Mouse (Mus musculus) cerebellum, adult 2 months (tissue): Measurements from ENCODE around the gene Slc25a16. TPM values are rescaled to one million over a fixed set of nuclear protein-coding genes. Genes with fewer than 3 reads are reported as not detected.

ENCODE experiments used
- DNase-seq, 2 experiments: peaks; one replicate each; pipeline ENCODE4 v3.0.0; 2021
- H3K27ac ChIP-seq: fragments of 200-500 bp; 2 replicates; pipeline ENCODE4 v1.5.1; 2012; ENCODE audit warnings: low read length, control low read depth, inconsistent platforms; ENCODE audit not compliant: insufficient read depth
- H3K27me3 ChIP-seq: fragments of 200-500 bp; 2 replicates; pipeline ENCODE4 v1.6.1; 2012; ENCODE audit warnings: inconsistent platforms, mild to moderate bottlenecking, low read length, moderate library complexity; ENCODE audit not compliant: control insufficient read depth, insufficient read depth
- H3K4me1 ChIP-seq: fragments of 200-500 bp; 2 replicates; pipeline ENCODE4 v1.6.1; 2011; ENCODE audit warnings: low read length; ENCODE audit not compliant: control insufficient read depth, insufficient read depth
- H3K4me3 ChIP-seq: fragments of 200-500 bp; replicated peaks from 2 replicates; pipeline ENCODE3; 2011; ENCODE audit warnings: mild to moderate bottlenecking, low read depth, low read length, control low read depth; ENCODE audit not compliant: insufficient read depth
- CTCF ChIP-seq: fragments of 200-500 bp; IDR thresholded peaks from 2 replicates; pipeline ENCODE4 v1.5.1; 2011; ENCODE audit warnings: low read depth, mild to moderate bottlenecking, control low read depth, low read length, moderate library complexity, borderline replicate concordance; ENCODE audit not compliant: insufficient read depth
- POLR2A ChIP-seq: fragments of 200-500 bp; IDR thresholded peaks from 2 replicates; pipeline ENCODE4 v1.6.1; 2011; ENCODE audit warnings: low read length, control low read depth, borderline replicate concordance; ENCODE audit not compliant: insufficient read depth
- WGBS: fragments of 180-500 bp; shearing (Covaris S2); methylation state at CpG from one replicate; pipeline ENCODE4 v1.1.7; 2018; 5-methylcytosine and 5-hydroxymethylcytosine counted together
- polyA plus RNA-seq: library from polyadenylated mRNA; depleted of rRNA; stranded (reverse); fragments of >200 nt; gene quantifications from 2 replicates; pipeline ENCODE4 v1.2.3, GENCODE M21; 2012

Gene Slc25a16
- polyA plus RNA-seq, 1 experiment = 27.0 TPM

- H3K27ac ChIP-seq = no peak overlapping the region
- WGBS = 95% methylated on average over 11 of the region's 11 CpGs
- no peak for DNase-seq
- 0 out of 2 replicates have a peak, but pooled peaks cover 4% of the 10 kb centered on the region for H3K4me1 ChIP-seq
- no peak overlapping the region for H3K4me3 ChIP-seq
- TF ChIP-seq POLR2A = no peak
- no peak for TF ChIP-seq CTCF
- H3K27me3 ChIP-seq = no peaks in the 10 kb centered on the region
These were observed 45.4 kb downstream of the Slc25a16 start for GRCm38 (mm10) chr10:62965796-62966195.

GRCm38 (mm10) chr10:62966291-62966690, 45.9 kb downstream of the Slc25a16 start:
- TF ChIP-seq POLR2A (no peak), CTCF (no peak)
- Histone ChIP-seq H3K27ac (no peak overlapping the region), H3K4me1 (0 out of 2 replicates have a peak, but pooled peaks cover 4% of the 10 kb centered on the region), H3K4me3 (no peak overlapping the region), H3K27me3 (no peaks in the 10 kb centered on the region)
- 88% methylated on average over 15 of the region's 15 CpGs for WGBS
- DNase-seq = peak; percentile 32 to 36

- Histone ChIP-seq H3K4me3 (no peak overlapping the region), H3K4me1 (0 out of 2 replicates have a peak, but pooled peaks cover 4% of the 10 kb centered on the region), H3K27me3 (no peaks in the 10 kb centered on the region), H3K27ac (no peak overlapping the region)
- peak; percentile 56 to 68 for DNase-seq
- TF ChIP-seq POLR2A (no peak), CTCF (peak; percentile 49; the same call in 1 of the 2 replicates)
- WGBS = 10% methylated on average over 16 of the region's 16 CpGs
These were observed 51.4 kb downstream of the Slc25a16 start for GRCm38 (mm10) chr10:62971821-62972220.

- Histone ChIP-seq H3K4me3 (peak overlapping the region; percentile 61), H3K27ac (peak overlapping the region; percentile 71), H3K4me1 (peaks cover 7% of the 10 kb centered on the region), H3K27me3 (no peaks in the 10 kb centered on the region)
- DNase-seq = no peak
- no peak for TF ChIP-seq CTCF
- TF ChIP-seq POLR2A = no peak
- WGBS = 7% methylated on average over 10 of the region's 10 CpGs
These were observed 59.2 kb downstream of the Slc25a16 start for GRCm38 (mm10) chr10:62979667-62980038.

- peak within 1 kb of the TSS; percentile 77 for H3K4me3 ChIP-seq
- peak within 1 kb of the TSS; percentile 71 for H3K27ac ChIP-seq
- H3K4me1 ChIP-seq = peaks cover 9% of the 10 kb centered on the region
- H3K27me3 ChIP-seq = no peaks in the 10 kb centered on the region
- DNase-seq = peak; percentile 95 to 96
- peak; percentile 59 for TF ChIP-seq CTCF
- peak; percentile 78; the same call in 1 of the 2 replicates for TF ChIP-seq POLR2A
- WGBS = under 1% methylated on average over 77 of the region's 77 CpGs
These were observed 59.9 kb downstream of the Slc25a16 start, which contains the start of gene Rufy2 for GRCm38 (mm10) chr10:62980039-62980954. Rufy2 (plus strand) TSS chr10:62980223.

GRCm38 (mm10) chr10:62984072-62984471, 63.6 kb downstream of the Slc25a16 start:
- Histone ChIP-seq H3K27ac (no peak overlapping the region), H3K4me1 (peaks cover 9% of the 10 kb centered on the region), H3K27me3 (no peaks in the 10 kb centered on the region), H3K4me3 (no peak overlapping the region)
- no peak for DNase-seq
- TF ChIP-seq CTCF (no peak), POLR2A (no peak)
- 88% methylated on average over 11 of the region's 11 CpGs for WGBS

- peak in 1 of 2 experiments; percentile 46 for DNase-seq
- Histone ChIP-seq H3K4me3 (no peak overlapping the region), H3K27me3 (no peaks in the 10 kb centered on the region), H3K4me1 (peaks cover 9% of the 10 kb centered on the region), H3K27ac (no peak overlapping the region)
- TF ChIP-seq POLR2A (no peak), CTCF (no peak)
- whole genome bisulfite sequencing = 54% methylated on average over 6 of the region's 6 CpGs
These were observed 64.1 kb downstream of the Slc25a16 start for GRCm38 (mm10) chr10:62984495-62984894.

- Histone ChIP-seq H3K4me1 (0 out of 2 replicates have a peak, but pooled peaks cover 6% of the 10 kb centered on the region), H3K4me3 (no peak overlapping the region), H3K27me3 (no peaks in the 10 kb centered on the region), H3K27ac (no peak overlapping the region)
- no peak for DNase-seq
- TF ChIP-seq POLR2A = no peak
- TF ChIP-seq CTCF = peak; percentile 36; the same call in 1 of the 2 replicates
- WGBS = 24% methylated on average over 3 of the region's 3 CpGs
These were observed 66.9 kb downstream of the Slc25a16 start for GRCm38 (mm10) chr10:62987341-62987740.

- WGBS = 90% methylated on average over 15 of the region's 15 CpGs
- no peak for DNase-seq
- Histone ChIP-seq H3K4me3 (no peak overlapping the region), H3K4me1 (peaks cover 4% of the 10 kb centered on the region; the same call in 1 of the 2 replicates), H3K27ac (no peak overlapping the region), H3K27me3 (no peaks in the 10 kb centered on the region)
- no peak for TF ChIP-seq CTCF
- TF ChIP-seq POLR2A = no peak
These were observed 70.2 kb downstream of the Slc25a16 start for GRCm38 (mm10) chr10:62990636-62991035.
